Mouse (Mus musculus) lung, adult 2 months (tissue): ENCODE measurements at regions not wholly inside any gene's neighbourhood (a gene's known extent, or its start where the extent isn't known, plus 50 kb on each side); places are given as distances from the start of the nearest gene placed in this dataset.

Experiments
- CTCF ChIP-seq: fragments of 200-500 bp; IDR thresholded peaks from 2 replicates; pipeline ENCODE4 v1.5.1; 2011; ENCODE audit warnings: mild to moderate bottlenecking, low read length, control low read depth; ENCODE audit not compliant: insufficient read depth
- POLR2A ChIP-seq: fragments of 200-500 bp; IDR thresholded peaks from 2 replicates; pipeline ENCODE4 v1.6.1; 2011; ENCODE audit warnings: low read depth, mild to moderate bottlenecking, control low read depth, low read length, borderline replicate concordance; ENCODE audit errors: extremely low read depth

GRCm38 (mm10) chr6:117237096-117237495 lies 68.8 kb downstream of the Cxcl12 start:
- no peak for TF ChIP-seq CTCF
- no peak for TF ChIP-seq POLR2A
